Mouse (Mus musculus): ENCODE results near the gene Sbpl.

DNA sequence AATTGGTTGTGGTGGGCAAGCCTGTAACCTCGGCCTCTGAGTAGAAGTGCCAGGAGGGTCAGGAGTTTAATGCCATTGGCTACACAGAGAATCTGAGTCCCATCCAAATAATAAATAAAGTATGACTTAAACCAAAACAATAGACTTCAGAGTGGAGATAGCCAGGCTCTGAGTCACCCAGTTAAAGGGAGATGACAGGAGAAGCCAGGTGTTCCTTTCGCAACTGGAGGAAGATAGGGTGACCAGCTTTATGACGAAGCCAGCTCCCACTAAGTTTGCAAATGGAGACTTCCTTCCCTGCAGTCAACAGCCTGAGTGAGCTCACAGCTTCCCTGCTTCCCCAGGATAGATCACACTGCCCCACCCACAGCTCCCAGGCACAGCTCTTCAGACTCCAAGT, 24.4 kb upstream of the Sbpl start:
- TF ChIP-seq CTCF (IDR thresholded peaks at IDR 0.05; ENCODE audit: borderline replicate concordance, control insufficient read depth, extremely low read depth, insufficient read depth, low read length, poor library complexity) = no peak
- TF ChIP-seq POLR2A (IDR thresholded peaks at IDR 0.05; ENCODE audit: control insufficient read depth, extremely low read depth, insufficient read depth, low read length, poor library complexity) = no peak

Data from thymus, adult 2 months (tissue).